Mouse (Mus musculus) lung, embryonic 16.5 days (tissue): Measurements from ENCODE around the gene Ddit4. TPM values are rescaled to one million over a fixed set of nuclear protein-coding genes. Genes with fewer than 3 reads are reported as not detected.
A peak's percentile ranks its signal among the peaks of the same experiment; 100 is the strongest.

Source experiments
- ATAC-seq: fragments of 200-750 bp; cut with Nextera tagmentation; 2 replicates; pipeline ENCODE4 v1.8.0; 2017; ENCODE audit warnings: low read depth, mild to moderate bottlenecking, moderate library complexity
- H3K27ac ChIP-seq: fragments of 300-500 bp; sonication (generic); 2 replicates; pipeline ENCODE4 v1.5.1; 2014; ENCODE audit warnings: mild to moderate bottlenecking, control low read depth, low read length
- H3K27me3 ChIP-seq: fragments of 300-500 bp; sonication (generic); 2 replicates; pipeline ENCODE4 v1.6.1; 2014; ENCODE audit warnings: low read depth, low read length, mixed read lengths; ENCODE audit not compliant: control insufficient read depth, insufficient read depth
- H3K36me3 ChIP-seq: fragments of 300-500 bp; sonication (generic); 2 replicates; pipeline ENCODE4 v1.6.1; 2014; ENCODE audit warnings: low read length; ENCODE audit not compliant: control insufficient read depth, insufficient read depth
- H3K4me1 ChIP-seq: fragments of 300-500 bp; sonication (generic); replicated peaks from 2 replicates; pipeline ENCODE4 v1.6.1; 2014; ENCODE audit warnings: low read length, mixed read lengths; ENCODE audit not compliant: control insufficient read depth, insufficient read depth
- H3K4me2 ChIP-seq: fragments of 300-500 bp; sonication (generic); 2 replicates; pipeline ENCODE4 v1.6.1; 2014; ENCODE audit warnings: low read depth, low read length, control low read depth
- H3K4me3 ChIP-seq: fragments of 300-500 bp; sonication (generic); 2 replicates; pipeline ENCODE4 v1.5.1; 2014; ENCODE audit warnings: mild to moderate bottlenecking, low read length, control low read depth
- H3K9ac ChIP-seq: fragments of 300-500 bp; sonication (generic); 2 replicates; pipeline ENCODE4 v1.6.1; 2014; ENCODE audit warnings: low read length, control low read depth
- H3K9me3 ChIP-seq: fragments of 300-500 bp; sonication (generic); 2 replicates; pipeline ENCODE4 v1.6.1; 2016; ENCODE audit warnings: low read length; ENCODE audit not compliant: control insufficient read depth
- WGBS: fragments of 180-500 bp; shearing (Covaris S2); extraction: QIAGEN DNeasy Blood & Tissue Kit; methylation state at CpG from one replicate; pipeline ENCODE4 v1.1.7; 2014; 5-methylcytosine and 5-hydroxymethylcytosine counted together
- polyA plus RNA-seq: library from polyadenylated mRNA; unstranded; fragments of >200 nt; fragmentation: Nextera tagmentation; extraction: Ambion mirVana; gene quantifications from 2 replicates; pipeline ENCODE4 v1.2.1, GENCODE M21; 2015

The Ddit4 gene
- polyA plus RNA-seq, 1 experiment from 2014 or later, result 36.3 TPM

- Histone ChIP-seq H3K4me2 (peak overlapping the region; percentile 79), H3K4me1 (peaks cover 51% of the 10 kb centered on the region), H3K27ac (peak overlapping the region; percentile 95), H3K9me3 (no peaks in the 10 kb centered on the region), H3K4me3 (peak overlapping the region; percentile 43), H3K36me3 (no peaks in the 10 kb centered on the region), H3K27me3 (no peaks in the 10 kb centered on the region), H3K9ac (peak overlapping the region; percentile 65)
- under 1% methylated on average over 10 of the region's 10 CpGs for WGBS
- peak; percentile 81 for ATAC-seq
Observed at GRCm38 (mm10) chr10:59916649-59917048, 35.0 kb downstream of the Ddit4 start.

GRCm38 (mm10) chr10:59916159-59916558 lies 35.5 kb downstream of the Ddit4 start:
- 0% methylated on average over 4 of the region's 4 CpGs for WGBS
- no peaks in the 10 kb centered on the region for H3K27me3 ChIP-seq
- peak overlapping the region; percentile 65 for H3K9ac ChIP-seq
- peak overlapping the region; percentile 95 for H3K27ac ChIP-seq
- H3K4me2 ChIP-seq, result peak overlapping the region; percentile 79
- H3K9me3 ChIP-seq, result no peaks in the 10 kb centered on the region
- H3K4me3 ChIP-seq, result peak overlapping the region; percentile 43
- H3K4me1 ChIP-seq, result peaks cover 52% of the 10 kb centered on the region
- ATAC-seq, result peak; percentile 66
- no peaks in the 10 kb centered on the region for H3K36me3 ChIP-seq

- ATAC-seq, result no peak
- Histone ChIP-seq H3K27me3 (no peaks in the 10 kb centered on the region), H3K4me3 (no peak overlapping the region), H3K9ac (no peak overlapping the region), H3K27ac (peak overlapping the region; percentile 95), H3K4me2 (no peak overlapping the region), H3K9me3 (no peaks in the 10 kb centered on the region), H3K4me1 (peaks cover 52% of the 10 kb centered on the region), H3K36me3 (no peaks in the 10 kb centered on the region)
- WGBS, result 81% methylated on average over 8 of the region's 8 CpGs
Observed at GRCm38 (mm10) chr10:59915196-59915962, 36.3 kb downstream of the Ddit4 start.

GRCm38 (mm10) chr10:59911561-59912198 lies 40.0 kb downstream of the Ddit4 start:
- Histone ChIP-seq H3K4me3 (peak overlapping the region; percentile 22), H3K36me3 (no peaks in the 10 kb centered on the region), H3K27me3 (no peaks in the 10 kb centered on the region), H3K4me1 (peaks cover 56% of the 10 kb centered on the region), H3K9me3 (no peaks in the 10 kb centered on the region), H3K27ac (peak overlapping the region; percentile 62), H3K4me2 (peak overlapping the region; percentile 44), H3K9ac (peak overlapping the region; percentile 57)
- peak; percentile 10; the same call in 1 of the 2 replicates for ATAC-seq
- WGBS, result 5% methylated on average over 25 of the region's 25 CpGs

- no peaks in the 10 kb centered on the region for H3K9me3 ChIP-seq
- peak overlapping the region; percentile 61 for H3K27ac ChIP-seq
- no peaks in the 10 kb centered on the region for H3K27me3 ChIP-seq
- peaks cover 50% of the 10 kb centered on the region for H3K4me1 ChIP-seq
- no peak for ATAC-seq
- peak overlapping the region; percentile 22; the same call in 1 of the 2 replicates for H3K4me3 ChIP-seq
- H3K4me2 ChIP-seq, result peak overlapping the region; percentile 44
- H3K36me3 ChIP-seq, result no peaks in the 10 kb centered on the region
- H3K9ac ChIP-seq, result peak overlapping the region; percentile 57
- WGBS, result 32% methylated on average over 6 of the region's 6 CpGs
Observed at GRCm38 (mm10) chr10:59911091-59911490, 40.5 kb downstream of the Ddit4 start.

- H3K4me1 ChIP-seq, result peaks cover 41% of the 10 kb centered on the region
- H3K4me2 ChIP-seq, result peak overlapping the region; percentile 42
- ATAC-seq, result peak; percentile 65
- H3K4me3 ChIP-seq, result no peak overlapping the region
- no peaks in the 10 kb centered on the region for H3K9me3 ChIP-seq
- H3K36me3 ChIP-seq, result no peaks in the 10 kb centered on the region
- peak overlapping the region; percentile 83 for H3K27ac ChIP-seq
- 5% methylated on average over 14 of the region's 14 CpGs for WGBS
- peak overlapping the region; percentile 36; the same call in 1 of the 2 replicates for H3K9ac ChIP-seq
- H3K27me3 ChIP-seq, result no peaks in the 10 kb centered on the region
Observed at GRCm38 (mm10) chr10:59909357-59909847, 42.2 kb downstream of the Ddit4 start.

GRCm38 (mm10) chr10:59908776-59909315 lies 42.8 kb downstream of the Ddit4 start:
- H3K9ac ChIP-seq, result no peak overlapping the region
- H3K27ac ChIP-seq, result peak overlapping the region; percentile 83
- H3K9me3 ChIP-seq, result no peaks in the 10 kb centered on the region
- no peak for ATAC-seq
- WGBS, result 44% methylated on average over 7 of the region's 7 CpGs
- peaks cover 41% of the 10 kb centered on the region for H3K4me1 ChIP-seq
- no peaks in the 10 kb centered on the region for H3K27me3 ChIP-seq
- no peak overlapping the region for H3K4me3 ChIP-seq
- no peaks in the 10 kb centered on the region for H3K36me3 ChIP-seq
- H3K4me2 ChIP-seq, result peak overlapping the region; percentile 42; the same call in 1 of the 2 replicates

GRCm38 (mm10) chr10:59907695-59908299 lies 43.8 kb downstream of the Ddit4 start:
- peak overlapping the region; percentile 83 for H3K27ac ChIP-seq
- H3K9me3 ChIP-seq, result no peaks in the 10 kb centered on the region
- ATAC-seq, result peak; percentile 76
- 11% methylated on average over 7 of the region's 7 CpGs for WGBS
- no peak overlapping the region for H3K4me3 ChIP-seq
- no peaks in the 10 kb centered on the region for H3K27me3 ChIP-seq
- peak overlapping the region; percentile 40 for H3K9ac ChIP-seq
- no peak overlapping the region for H3K4me2 ChIP-seq
- peaks cover 49% of the 10 kb centered on the region for H3K4me1 ChIP-seq
- no peaks in the 10 kb centered on the region for H3K36me3 ChIP-seq
